Mouse (Mus musculus) inflammation-experienced regulatory T-cells, adult 6 months (primary cell): Measurements from ENCODE around the gene Gm21977. TPM values are rescaled to one million over a fixed set of nuclear protein-coding genes. Genes with fewer than 3 reads are reported as not detected.
"Not testable (repeated sequence)": the region's sequence is repeated elsewhere in the genome, so short reads cannot be mapped to it uniquely, and the experiment has no call there.

Experiments
- ATAC-seq: one replicate; pipeline ENCODE4 v1.8.0; 2017
- polyA plus RNA-seq, 3 experiments: library from polyadenylated mRNA; unstranded; fragments of 100-300 nt; shearing (Covaris generic); gene quantifications; one replicate each; pipeline ENCODE4 v1.2.1; 2017

Gm21977 gene
- not detected for polyA plus RNA-seq

- not testable (repeated sequence) for ATAC-seq
These were observed at the start of gene Gm21977 for GRCm38 (mm10) chr14:42853377-42853776. TSS of gene Gm21977 (minus strand) at chr14:42853477.

Other genes starting within 250 kb of the Gm21977 start
- gene Gm3633, start 211.6 kb downstream of the Gm21977 start, polyA plus RNA-seq = not detected
- gene Gm10378, start 197.5 kb downstream of the Gm21977 start, polyA plus RNA-seq = not detected
- gene Gm3015, start 84.7 kb downstream of the Gm21977 start, polyA plus RNA-seq = not detected
- not detected for gene Gm10377, start 55.5 kb downstream of the Gm21977 start, polyA plus RNA-seq
- not detected for gene Gm8082, start 140.1 kb upstream of the Gm21977 start, polyA plus RNA-seq
- not detected for gene Gm10376, start 162.2 kb upstream of the Gm21977 start, polyA plus RNA-seq
- not detected for gene Gm8094, start 223.2 kb upstream of the Gm21977 start, polyA plus RNA-seq
- not detected for gene Gm8104, start 247.1 kb upstream of the Gm21977 start, polyA plus RNA-seq